Mouse (Mus musculus): ENCODE measurements around the gene Gabarapl2. TPM values are rescaled to one million over a fixed set of nuclear protein-coding genes. Genes with fewer than 3 reads are reported as not detected.

Gene Gabarapl2
- polyA plus RNA-seq (2014; fragmentation: Nextera tagmentation; extraction: Ambion mirVana): 518 and 525 TPM in 2 replicates

- Histone ChIP-seq H3K27ac (ENCODE audit: low read depth, low read length) (peak within 1 kb of the TSS; percentile 58; the same call in 1 of the 2 replicates), H3K9me3 (replicated peaks; ENCODE audit: control insufficient read depth, low read length) (no peaks in the 10 kb centered on the region), H3K36me3 (ENCODE audit: control insufficient read depth, insufficient read depth, low read length) (peaks cover 25% of the 10 kb centered on the region), H3K4me3 (ENCODE audit: low read depth, low read length) (peak within 1 kb of the TSS; percentile 96), H3K4me1 (ENCODE audit: control insufficient read depth, insufficient read depth, low read length) (peaks cover 14% of the 10 kb centered on the region), H3K27me3 (replicated peaks; ENCODE audit: control insufficient read depth, insufficient read depth, low read length) (no peaks in the 10 kb centered on the region), H3K4me2 (ENCODE audit: low read length) (peak within 1 kb of the TSS; percentile 98), H3K9ac (ENCODE audit: low read length) (peak within 1 kb of the TSS; percentile 91)
- WGBS: under 1% methylated on average over 65 of the region's 65 CpGs
- peak; percentile 100 for ATAC-seq
- DNase-seq (ENCODE audit: low spot score): peak; percentile 100
Measured at GRCm38 (mm10) chr8:111940171-111941100, at the start of gene Gabarapl2. Gene Gabarapl2 (plus strand): TSS chr8:111940703.

- Histone ChIP-seq H3K27ac (ENCODE audit: low read depth, low read length) (no peak overlapping the region), H3K4me2 (ENCODE audit: low read length) (no peak overlapping the region), H3K4me3 (ENCODE audit: low read depth, low read length) (no peak overlapping the region), H3K27me3 (replicated peaks; ENCODE audit: control insufficient read depth, insufficient read depth, low read length) (peaks cover 35% of the 10 kb centered on the region), H3K9ac (ENCODE audit: low read length) (no peak overlapping the region), H3K36me3 (ENCODE audit: control insufficient read depth, insufficient read depth, low read length) (no peaks in the 10 kb centered on the region), H3K9me3 (replicated peaks; ENCODE audit: control insufficient read depth, low read length) (no peaks in the 10 kb centered on the region), H3K4me1 (ENCODE audit: control insufficient read depth, insufficient read depth, low read length) (0 out of 2 replicates have a peak, but pooled peaks cover 4% of the 10 kb centered on the region)
- no peak for DNase-seq (ENCODE audit: low spot score)
- no peak for ATAC-seq
- 60% methylated on average over 6 of the region's 6 CpGs for WGBS
Measured at GRCm38 (mm10) chr8:111890911-111891303, 49.6 kb upstream of the Gabarapl2 start.

- DNase-seq (ENCODE audit: low spot score) (no peak), ATAC-seq (no peak)
- no peaks in the 10 kb centered on the region for H3K9me3 ChIP-seq (replicated peaks; ENCODE audit: control insufficient read depth, low read length)
- no peak overlapping the region for H3K27ac ChIP-seq (ENCODE audit: low read depth, low read length)
- peaks cover 35% of the 10 kb centered on the region for H3K27me3 ChIP-seq (replicated peaks; ENCODE audit: control insufficient read depth, insufficient read depth, low read length)
- no peaks in the 10 kb centered on the region for H3K36me3 ChIP-seq (ENCODE audit: control insufficient read depth, insufficient read depth, low read length)
- WGBS: 64% methylated on average over 8 of the region's 8 CpGs
- no peak overlapping the region for H3K4me2 ChIP-seq (ENCODE audit: low read length)
- H3K9ac ChIP-seq (ENCODE audit: low read length): no peak overlapping the region
- no peak overlapping the region for H3K4me3 ChIP-seq (ENCODE audit: low read depth, low read length)
- H3K4me1 ChIP-seq (ENCODE audit: control insufficient read depth, insufficient read depth, low read length): 0 out of 2 replicates have a peak, but pooled peaks cover 4% of the 10 kb centered on the region
Measured at GRCm38 (mm10) chr8:111891983-111892382, 48.5 kb upstream of the Gabarapl2 start.

- H3K27me3 ChIP-seq (replicated peaks; ENCODE audit: control insufficient read depth, insufficient read depth, low read length): peaks cover 35% of the 10 kb centered on the region
- H3K9me3 ChIP-seq (replicated peaks; ENCODE audit: control insufficient read depth, low read length): no peaks in the 10 kb centered on the region
- H3K27ac ChIP-seq (ENCODE audit: low read depth, low read length): no peak overlapping the region
- DNase-seq (ENCODE audit: low spot score) (no peak), ATAC-seq (no peak)
- 0 out of 2 replicates have a peak, but pooled peaks cover 4% of the 10 kb centered on the region for H3K4me1 ChIP-seq (ENCODE audit: control insufficient read depth, insufficient read depth, low read length)
- H3K4me3 ChIP-seq (ENCODE audit: low read depth, low read length): no peak overlapping the region
- no peaks in the 10 kb centered on the region for H3K36me3 ChIP-seq (ENCODE audit: control insufficient read depth, insufficient read depth, low read length)
- 68% methylated on average over 5 of the region's 5 CpGs for WGBS
- no peak overlapping the region for H3K9ac ChIP-seq (ENCODE audit: low read length)
- H3K4me2 ChIP-seq (ENCODE audit: low read length): no peak overlapping the region
Measured at GRCm38 (mm10) chr8:111892615-111893014, 47.9 kb upstream of the Gabarapl2 start.

GRCm38 (mm10) chr8:111894955-111895354 is 45.5 kb upstream of the Gabarapl2 start:
- 90% methylated on average over 7 of the region's 7 CpGs for WGBS

GRCm38 (mm10) chr8:111898586-111898985 is 41.9 kb upstream of the Gabarapl2 start:
- Histone ChIP-seq H3K9ac (ENCODE audit: low read length) (no peak overlapping the region), H3K36me3 (ENCODE audit: control insufficient read depth, insufficient read depth, low read length) (no peaks in the 10 kb centered on the region), H3K4me3 (ENCODE audit: low read depth, low read length) (no peak overlapping the region), H3K27me3 (replicated peaks; ENCODE audit: control insufficient read depth, insufficient read depth, low read length) (no peaks in the 10 kb centered on the region), H3K4me2 (ENCODE audit: low read length) (no peak overlapping the region), H3K27ac (ENCODE audit: low read depth, low read length) (no peak overlapping the region), H3K4me1 (ENCODE audit: control insufficient read depth, insufficient read depth, low read length) (no peaks in the 10 kb centered on the region), H3K9me3 (replicated peaks; ENCODE audit: control insufficient read depth, low read length) (no peaks in the 10 kb centered on the region)
- DNase-seq (ENCODE audit: low spot score): no peak
- WGBS: 38% methylated on average over 10 of the region's 10 CpGs
- ATAC-seq: no peak

More at GRCm38 (mm10) chr8:111894955-111895354, 45.5 kb upstream of the Gabarapl2 start:
- Histone ChIP-seq H3K4me3 (ENCODE audit: low read depth, low read length) (no peak overlapping the region), H3K9me3 (replicated peaks; ENCODE audit: control insufficient read depth, low read length) (no peaks in the 10 kb centered on the region), H3K4me2 (ENCODE audit: low read length) (no peak overlapping the region), H3K36me3 (ENCODE audit: control insufficient read depth, insufficient read depth, low read length) (no peaks in the 10 kb centered on the region), H3K9ac (ENCODE audit: low read length) (no peak overlapping the region), H3K27ac (ENCODE audit: low read depth, low read length) (no peak overlapping the region), H3K4me1 (ENCODE audit: control insufficient read depth, insufficient read depth, low read length) (0 out of 2 replicates have a peak, but pooled peaks cover 4% of the 10 kb centered on the region), H3K27me3 (replicated peaks; ENCODE audit: control insufficient read depth, insufficient read depth, low read length) (peaks cover 26% of the 10 kb centered on the region)
- no peak for ATAC-seq
- DNase-seq (ENCODE audit: low spot score): no peak

- Histone ChIP-seq H3K4me3 (ENCODE audit: low read depth, low read length) (no peak overlapping the region), H3K4me1 (ENCODE audit: control insufficient read depth, insufficient read depth, low read length) (no peaks in the 10 kb centered on the region), H3K9me3 (replicated peaks; ENCODE audit: control insufficient read depth, low read length) (no peaks in the 10 kb centered on the region), H3K36me3 (ENCODE audit: control insufficient read depth, insufficient read depth, low read length) (no peaks in the 10 kb centered on the region), H3K27me3 (replicated peaks; ENCODE audit: control insufficient read depth, insufficient read depth, low read length) (no peaks in the 10 kb centered on the region), H3K27ac (ENCODE audit: low read depth, low read length) (no peak overlapping the region), H3K4me2 (ENCODE audit: low read length) (no peak overlapping the region), H3K9ac (ENCODE audit: low read length) (no peak overlapping the region)
- 38% methylated on average over 5 of the region's 5 CpGs for WGBS
- DNase-seq (ENCODE audit: low spot score) (no peak), ATAC-seq (no peak)
Measured at GRCm38 (mm10) chr8:111902080-111902479, 38.4 kb upstream of the Gabarapl2 start.

- Histone ChIP-seq H3K27ac (ENCODE audit: low read depth, low read length) (no peak overlapping the region), H3K4me1 (ENCODE audit: control insufficient read depth, insufficient read depth, low read length) (no peaks in the 10 kb centered on the region), H3K4me2 (ENCODE audit: low read length) (no peak overlapping the region), H3K9me3 (replicated peaks; ENCODE audit: control insufficient read depth, low read length) (no peaks in the 10 kb centered on the region), H3K36me3 (ENCODE audit: control insufficient read depth, insufficient read depth, low read length) (no peaks in the 10 kb centered on the region), H3K27me3 (replicated peaks; ENCODE audit: control insufficient read depth, insufficient read depth, low read length) (0 out of 2 replicates have a peak, but pooled peaks cover 5% of the 10 kb centered on the region), H3K9ac (ENCODE audit: low read length) (no peak overlapping the region), H3K4me3 (ENCODE audit: low read depth, low read length) (no peak overlapping the region)
- no peak for ATAC-seq
- no peak for DNase-seq (ENCODE audit: low spot score)
- WGBS: 69% methylated on average over 8 of the region's 8 CpGs
Measured at GRCm38 (mm10) chr8:111905500-111906121, 34.9 kb upstream of the Gabarapl2 start.

Measured in forebrain, embryonic 14.5 days (tissue).